Mouse (Mus musculus) mouse trophoblast stem cell (cell line): ENCODE results near the gene Unc5c.

Experiments used
- in situ Hi-C, 2 experiments: fragments of 300-500 bp; cut with MseI, MboI; formaldehyde crosslinking; loops; 2 replicates in 1 of 2; 3 replicates in 1 of 2; pipeline ENCODE4 v1.15.1; 2025

The Unc5c gene

DNA sequence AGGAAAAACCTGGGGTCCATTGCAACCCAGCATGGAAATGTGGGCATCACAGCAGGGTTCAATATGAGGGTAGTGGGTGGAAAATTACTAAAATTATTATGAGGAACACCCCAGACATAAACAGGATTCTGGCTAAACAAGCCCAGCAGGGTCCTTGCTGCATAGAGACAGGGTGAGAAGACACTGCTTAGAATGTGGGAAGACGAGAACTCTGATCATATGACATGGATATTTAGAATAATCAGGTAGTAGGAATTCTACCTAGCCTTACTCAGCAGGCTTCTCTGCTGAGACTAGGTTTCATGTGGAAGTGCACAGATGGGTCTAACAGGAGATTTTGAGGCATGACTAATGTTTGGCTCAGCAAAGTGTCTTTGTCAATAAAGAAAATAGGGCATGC lies 131.9 kb downstream of the Unc5c start:
- in situ Hi-C loops, result loop anchor here in 1 of 2 experiments (25.0 kb wide), 1 partner anchor 240 kb away; no protein-coding TSS in a partner anchor

DNA sequence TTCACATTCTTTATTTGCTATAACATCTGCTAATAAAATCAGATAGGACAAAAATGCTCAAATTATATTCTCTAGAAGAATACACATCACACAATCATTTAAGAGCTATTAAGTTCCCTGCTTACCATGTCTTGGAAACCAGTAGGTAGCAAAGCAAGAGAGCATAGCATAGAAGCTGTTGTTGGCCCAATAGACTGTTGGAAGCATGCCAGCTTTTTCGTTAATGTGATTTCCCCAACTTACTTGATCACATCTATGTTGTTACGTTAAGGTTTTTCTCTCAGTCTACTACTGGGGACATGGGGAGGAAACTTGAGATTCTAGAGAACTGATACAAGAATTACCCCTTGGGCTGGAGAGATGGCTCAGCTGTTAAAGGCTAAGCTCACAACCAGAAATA lies 133.0 kb downstream of the Unc5c start:
- in situ Hi-C loops, result loop anchor here in 1 of 2 experiments (25.0 kb wide), 1 partner anchor 239 kb away; no protein-coding TSS in a partner anchor

DNA sequence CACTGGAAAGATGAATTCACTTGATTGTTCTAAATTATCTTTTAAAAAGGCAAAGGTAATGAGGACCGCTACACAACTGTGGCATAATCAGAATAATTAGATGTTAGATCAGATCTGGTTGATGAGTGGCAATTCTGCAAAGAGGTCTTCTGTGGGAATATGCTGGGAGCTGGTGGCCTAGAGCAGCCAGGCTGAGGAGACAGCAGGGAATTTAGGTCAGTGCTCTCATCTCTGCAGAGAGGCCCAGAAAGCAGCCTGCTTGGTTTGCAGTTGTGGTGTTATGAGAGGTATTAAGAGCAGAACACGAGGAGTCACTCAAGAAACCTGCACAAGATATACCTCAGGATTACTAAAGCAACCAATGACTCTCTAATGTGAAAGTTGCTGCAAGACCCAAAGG lies 133.9 kb downstream of the Unc5c start:
- in situ Hi-C loops, result loop anchor here in 1 of 2 experiments (25.0 kb wide), 1 partner anchor 238 kb away; no protein-coding TSS in a partner anchor

DNA sequence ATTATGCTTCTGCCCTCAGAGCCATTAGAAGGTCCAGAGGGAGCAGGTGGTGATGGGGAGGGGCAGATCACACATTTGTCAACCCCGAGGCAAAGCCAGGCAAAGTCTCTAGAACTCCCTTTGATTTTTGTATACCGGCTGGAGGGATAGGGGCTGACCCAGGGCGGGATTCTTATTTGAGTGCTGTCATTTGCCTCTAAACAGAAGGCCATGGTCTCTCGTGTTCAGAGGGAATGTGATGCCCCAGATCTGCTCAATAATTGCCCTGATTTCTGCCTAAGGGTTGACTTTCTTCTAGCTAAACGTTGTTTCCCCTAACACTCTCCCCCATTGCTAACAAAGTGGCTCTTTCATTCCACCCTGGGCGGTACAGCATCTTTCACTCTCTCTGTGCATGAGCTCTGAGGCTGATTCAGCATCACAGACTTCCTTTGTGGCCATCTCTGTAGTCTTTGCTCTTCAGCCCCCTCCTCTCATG lies 136.1 kb downstream of the Unc5c start:
- in situ Hi-C loops, result no loop called here

DNA sequence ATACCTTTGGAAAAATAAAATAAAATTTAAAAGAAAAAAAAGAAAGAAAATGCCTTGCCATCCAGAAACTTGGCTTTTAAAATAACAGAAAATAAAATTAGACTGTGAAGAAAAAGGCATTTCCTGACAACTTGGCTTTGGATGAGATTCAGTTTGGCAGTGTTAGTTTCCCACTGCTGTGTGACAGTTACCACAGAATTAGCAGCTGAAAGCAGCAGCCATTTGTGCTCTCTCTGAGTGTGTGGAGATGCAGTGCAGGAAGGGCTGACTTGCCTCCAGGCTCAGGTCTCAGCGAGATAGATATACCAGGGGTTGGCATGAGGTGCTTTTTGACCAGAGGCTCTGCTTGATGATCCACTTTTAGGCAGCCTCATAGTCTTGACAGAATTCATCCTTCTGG lies 151.7 kb downstream of the Unc5c start:
- in situ Hi-C loops, result no loop called here

DNA sequence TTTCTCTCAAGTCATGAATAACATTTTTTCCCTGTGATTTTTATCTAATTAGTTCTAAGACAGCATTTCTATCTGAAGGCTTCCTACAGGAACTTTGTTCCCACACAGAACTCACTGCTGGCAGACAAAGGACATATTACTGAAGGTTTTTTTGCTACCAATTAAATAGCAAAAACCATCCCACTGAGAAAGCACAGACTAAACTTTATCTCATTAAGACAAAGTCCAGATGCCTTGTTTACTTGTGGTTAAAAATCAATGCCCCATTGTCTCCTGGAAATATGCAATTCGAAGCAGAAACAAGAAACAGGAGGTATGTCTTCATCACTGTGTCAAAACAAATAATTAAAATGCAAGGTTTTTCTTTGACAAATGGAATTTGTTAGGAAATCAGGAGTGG lies 153.7 kb downstream of the Unc5c start:
- in situ Hi-C loops, result no loop called here

DNA sequence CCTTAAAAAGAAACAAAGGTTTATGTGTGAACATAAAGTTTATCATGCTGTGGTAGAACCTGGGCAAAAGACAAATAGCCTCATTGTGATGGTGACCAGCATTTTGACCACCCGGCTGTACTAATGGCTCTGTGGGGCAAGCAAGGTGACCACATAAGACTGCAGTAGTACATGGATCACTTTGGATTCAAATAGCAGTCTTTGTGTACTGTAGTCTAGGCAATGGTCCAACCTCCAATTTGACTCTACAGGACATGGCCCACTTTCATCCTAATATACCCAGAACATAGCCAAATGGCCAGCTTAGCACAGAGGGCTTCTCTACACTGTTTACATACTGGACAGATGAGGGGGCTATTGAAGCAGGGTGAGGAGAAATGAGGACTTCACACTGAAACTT lies 156.5 kb downstream of the Unc5c start:
- in situ Hi-C loops, result no loop called here

DNA sequence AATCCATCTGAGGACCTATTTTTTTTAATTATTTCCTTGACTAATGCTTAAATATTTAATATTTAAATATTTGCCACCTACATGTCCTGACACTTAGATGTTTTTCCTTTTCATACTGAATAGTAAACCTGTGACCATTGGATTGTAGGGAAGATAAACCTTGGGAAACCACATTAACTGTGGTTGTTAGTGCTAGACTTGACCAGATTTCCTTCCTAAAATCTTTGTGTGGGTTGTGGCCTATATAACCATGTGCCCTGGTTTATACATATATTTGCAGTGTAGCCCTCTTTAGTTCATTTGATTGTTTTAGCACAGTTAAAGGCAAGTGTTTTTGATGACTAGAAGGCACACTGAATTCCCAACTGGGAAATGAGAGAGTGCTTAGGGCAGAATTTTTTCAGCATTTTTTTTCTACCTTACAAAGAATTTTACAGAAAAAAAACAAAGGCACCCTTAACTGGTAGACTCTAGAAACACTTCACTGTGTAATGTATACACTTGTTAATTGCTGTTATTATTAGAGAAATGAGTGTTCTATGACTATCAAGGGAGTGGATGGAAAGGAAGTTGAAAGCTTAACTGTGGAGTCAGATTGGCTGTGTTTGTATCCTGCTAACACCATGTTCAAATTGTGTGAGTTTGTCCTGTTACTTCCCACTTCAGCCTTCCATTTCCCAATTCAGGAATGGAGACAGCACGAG lies 162.1 kb downstream of the Unc5c start:
- in situ Hi-C loops, result no loop called here

DNA sequence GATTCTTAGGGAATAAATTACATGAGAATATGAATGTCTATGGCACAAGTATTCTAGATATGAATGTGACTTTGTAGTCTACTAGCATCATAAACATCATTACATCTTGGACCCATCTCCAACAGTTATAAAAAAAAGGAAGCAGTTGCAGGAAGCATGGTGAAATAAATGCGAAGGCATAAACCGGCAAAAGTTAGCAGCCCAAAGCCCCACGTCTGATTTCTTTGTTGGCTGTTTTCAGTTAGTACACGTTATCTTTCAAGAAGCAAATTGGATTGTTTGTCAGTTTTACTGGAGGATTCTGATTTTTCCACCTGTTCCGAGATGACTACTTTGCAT lies 162.6 kb downstream of the Unc5c start:
- in situ Hi-C loops, result no loop called here

DNA sequence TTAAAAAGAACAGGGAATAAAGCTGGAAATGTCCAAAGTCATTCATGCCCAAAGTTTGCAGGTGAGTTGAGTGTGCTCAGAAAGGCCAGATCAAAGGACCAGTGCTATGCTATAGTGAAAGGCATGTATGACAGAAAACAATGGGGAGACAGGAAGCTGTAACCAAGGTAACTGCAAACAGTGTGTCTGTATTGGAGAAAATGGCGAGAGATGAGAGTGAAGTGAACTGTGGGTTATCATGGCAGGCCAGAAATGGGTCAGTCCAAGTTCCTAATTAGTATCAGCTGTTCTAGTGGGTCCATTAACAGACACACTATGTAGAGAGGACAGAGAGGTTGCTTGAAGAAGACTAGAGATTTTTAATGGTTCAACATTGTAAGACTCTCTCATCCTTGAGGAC lies 164.4 kb downstream of the Unc5c start:
- in situ Hi-C loops, result no loop called here

DNA sequence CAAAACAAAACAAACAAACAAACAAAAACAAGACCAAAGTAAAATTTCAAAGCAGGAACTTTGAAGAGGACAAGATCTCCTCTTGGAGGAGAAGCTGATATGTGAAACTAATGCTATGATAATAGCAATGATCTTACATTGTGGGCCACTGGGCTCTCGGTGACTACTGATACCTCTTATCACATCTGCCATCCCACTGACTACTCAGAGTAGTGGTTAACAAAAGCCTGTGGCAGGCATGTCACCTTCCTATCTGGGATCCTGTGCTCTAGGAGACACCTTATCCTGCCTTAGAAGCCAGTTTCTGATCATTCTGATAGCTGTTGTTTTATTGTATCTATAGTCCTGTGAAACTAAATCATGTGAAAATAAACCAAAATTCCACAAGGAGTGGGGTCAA lies 172.9 kb downstream of the Unc5c start:
- in situ Hi-C loops, result no loop called here

DNA sequence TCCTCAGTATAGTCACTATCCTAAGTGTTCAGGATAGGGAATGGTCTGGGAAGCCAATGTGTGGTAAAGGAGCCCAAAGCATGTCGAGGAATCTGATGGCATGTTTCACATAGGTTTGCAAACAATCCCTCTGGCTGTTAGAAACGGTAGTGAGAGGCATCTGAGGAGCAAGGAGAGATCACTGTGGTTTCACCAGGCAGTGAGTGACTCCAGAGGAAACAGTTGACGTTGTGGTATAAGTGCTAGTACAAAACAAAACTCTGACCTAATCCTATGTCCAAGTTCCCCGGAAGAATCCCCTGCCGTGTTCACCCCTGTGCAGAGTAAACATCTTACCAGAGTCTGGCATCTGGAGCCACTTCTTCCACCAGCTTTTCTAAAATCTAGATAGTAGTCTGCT lies 179.2 kb downstream of the Unc5c start:
- in situ Hi-C loops, result no loop called here

DNA sequence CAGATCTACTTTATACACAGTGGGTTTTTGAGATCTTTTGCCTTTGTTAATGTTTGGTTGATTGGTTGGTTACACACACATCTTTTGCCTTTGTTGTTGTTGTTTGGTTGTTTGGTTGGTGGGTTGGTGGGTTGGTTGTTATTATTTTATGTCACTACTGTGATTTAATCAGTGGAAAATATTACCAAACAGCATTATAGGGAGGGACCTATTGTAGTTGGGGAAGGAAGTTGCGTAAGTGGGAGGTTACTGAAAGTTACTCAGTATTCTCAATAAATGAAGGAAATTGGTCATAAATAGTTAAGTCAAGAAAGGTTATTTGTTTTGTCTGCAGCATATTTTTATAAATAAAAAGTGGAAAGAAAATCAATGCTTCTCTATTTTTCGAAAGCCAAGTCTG lies 181.6 kb downstream of the Unc5c start:
- in situ Hi-C loops, result no loop called here

DNA sequence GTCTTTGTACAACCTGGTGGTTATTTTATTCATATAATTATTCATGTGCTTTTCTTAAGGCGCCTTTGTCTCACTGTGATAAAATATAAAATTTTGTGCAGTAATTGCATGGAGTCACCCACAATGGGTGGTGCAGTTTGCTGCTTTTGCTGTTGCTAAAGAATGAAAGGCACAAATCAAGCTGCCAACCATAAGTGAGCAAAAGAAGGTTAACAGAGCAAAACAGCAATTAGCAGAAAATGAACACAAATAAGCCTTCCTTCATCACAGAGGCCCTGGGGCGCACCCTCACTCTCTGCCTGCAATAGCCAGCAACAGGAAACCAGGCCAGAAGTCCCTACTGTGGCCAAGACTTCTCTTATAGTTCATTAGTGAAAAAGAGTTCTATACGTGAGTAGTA lies 185.6 kb downstream of the Unc5c start:
- in situ Hi-C loops, result no loop called here

DNA sequence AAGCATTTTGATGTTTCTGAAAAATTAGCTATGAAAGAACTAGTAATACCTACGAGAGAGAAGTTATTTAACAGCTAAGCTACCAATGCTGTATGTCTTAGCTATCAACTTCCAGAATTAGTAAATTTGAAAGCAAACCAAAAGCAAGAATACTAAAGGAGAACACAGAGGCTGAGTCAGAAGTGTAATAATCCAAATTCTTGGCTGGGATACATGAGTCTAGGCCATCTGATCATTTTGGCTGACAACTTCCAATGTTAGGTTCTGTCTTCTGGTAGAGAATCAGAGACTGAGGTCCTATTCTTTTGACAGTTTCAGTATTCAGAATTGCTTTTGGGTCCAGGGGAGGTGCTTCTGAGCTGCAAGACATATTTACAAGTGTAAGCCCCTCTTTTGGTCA lies 188.9 kb downstream of the Unc5c start:
- in situ Hi-C loops, result no loop called here

DNA sequence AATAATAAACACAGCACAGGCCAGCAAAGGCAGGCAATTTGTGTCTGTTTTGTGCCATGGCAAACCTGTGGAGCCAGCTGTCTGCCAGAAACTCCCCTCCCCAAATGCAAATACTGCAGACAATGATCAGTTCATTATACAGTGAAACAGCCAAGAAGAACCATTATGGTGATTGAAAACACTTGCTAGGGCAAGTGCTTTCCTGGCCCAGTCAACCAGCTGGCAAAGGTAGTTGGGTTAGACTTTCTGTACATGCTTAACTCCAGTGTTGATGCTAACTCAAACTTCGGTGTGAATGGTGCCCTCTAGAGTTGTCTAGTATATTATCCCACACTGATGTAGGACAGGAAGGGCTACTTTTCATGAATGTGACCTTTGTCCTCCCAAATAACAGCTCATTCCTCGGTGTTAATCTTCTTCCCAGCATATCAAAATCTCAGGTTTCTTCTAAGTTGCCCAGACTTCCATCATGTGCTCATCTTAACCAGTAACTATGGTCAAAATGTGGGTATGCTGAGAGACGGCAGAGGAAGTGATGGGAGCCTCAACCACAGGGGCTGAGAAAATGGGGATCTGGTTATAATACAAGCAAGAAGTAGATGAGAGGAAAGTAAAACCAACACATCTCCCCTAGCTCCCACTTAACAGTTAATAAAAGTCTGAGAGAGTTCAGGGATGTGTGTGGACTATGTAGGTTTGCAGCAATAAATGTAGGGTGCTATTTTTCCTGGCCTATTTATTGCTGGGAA lies 194.2 kb downstream of the Unc5c start:
- in situ Hi-C loops, result no loop called here

DNA sequence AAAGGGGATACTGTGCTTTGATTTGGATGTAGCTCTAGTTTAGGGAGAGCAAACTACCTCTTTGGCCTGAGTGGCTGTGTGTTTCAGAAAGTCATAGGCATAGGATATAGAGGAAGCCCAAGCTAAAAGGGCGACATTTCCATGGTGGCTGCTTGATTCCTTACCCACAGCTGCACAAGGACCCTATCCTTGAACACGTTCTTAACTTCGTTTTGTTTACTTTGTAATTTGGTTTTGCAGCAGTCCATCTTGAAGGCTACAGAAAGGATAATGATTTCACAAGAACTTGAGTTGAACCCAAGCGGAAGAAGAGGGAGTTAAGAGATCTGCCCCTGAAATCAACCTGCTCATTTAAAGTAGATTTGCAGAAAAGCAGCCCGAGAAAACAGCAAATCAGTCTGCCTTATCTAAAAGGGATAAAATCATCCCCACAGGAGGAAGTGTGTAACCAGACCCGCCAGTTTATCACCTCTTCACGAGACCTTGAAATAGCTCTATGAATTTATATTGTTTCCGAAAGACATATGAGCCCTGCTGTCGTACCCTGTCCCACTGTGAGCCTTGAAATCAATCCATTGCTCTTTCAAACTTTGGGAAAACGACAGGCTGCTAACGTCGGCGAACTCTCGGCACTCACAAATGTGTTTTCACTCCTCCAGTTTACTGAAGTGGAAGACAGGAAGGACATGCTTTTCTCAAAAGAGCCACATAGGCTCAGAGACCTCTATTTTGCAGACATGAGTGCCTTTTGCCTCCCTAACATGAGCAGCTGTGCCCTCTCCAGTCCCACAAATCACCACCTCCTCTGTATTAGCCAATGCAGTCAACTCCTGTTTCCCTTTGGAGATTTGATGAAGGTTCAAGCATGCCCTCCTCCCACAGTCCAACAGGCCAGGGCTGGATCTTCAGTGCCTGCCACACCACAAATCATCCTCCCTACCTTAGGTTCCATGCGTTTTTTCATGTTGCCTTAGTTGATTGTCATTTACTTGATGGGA lies 195.3 kb downstream of the Unc5c start:
- in situ Hi-C loops, result no loop called here

DNA sequence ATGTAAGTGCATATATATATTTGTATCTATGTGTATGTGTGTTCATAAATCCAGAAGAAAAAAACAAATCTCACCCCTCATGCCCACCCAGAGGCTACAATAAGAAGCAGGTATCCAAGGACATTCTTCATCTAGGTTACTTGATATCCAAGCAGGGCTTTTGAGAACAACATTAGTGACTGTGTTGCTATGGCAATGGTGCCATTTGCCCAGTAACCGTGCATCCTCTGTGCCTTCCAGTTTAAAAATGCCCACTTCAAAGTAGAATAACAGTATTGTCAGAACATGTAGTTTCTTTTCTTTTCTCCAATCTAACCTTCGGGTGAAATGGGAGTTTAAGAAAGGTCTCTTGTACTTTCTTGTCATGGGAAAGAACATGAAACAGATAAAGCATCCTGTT lies 224.1 kb downstream of the Unc5c start:
- in situ Hi-C loops, result no loop called here

DNA sequence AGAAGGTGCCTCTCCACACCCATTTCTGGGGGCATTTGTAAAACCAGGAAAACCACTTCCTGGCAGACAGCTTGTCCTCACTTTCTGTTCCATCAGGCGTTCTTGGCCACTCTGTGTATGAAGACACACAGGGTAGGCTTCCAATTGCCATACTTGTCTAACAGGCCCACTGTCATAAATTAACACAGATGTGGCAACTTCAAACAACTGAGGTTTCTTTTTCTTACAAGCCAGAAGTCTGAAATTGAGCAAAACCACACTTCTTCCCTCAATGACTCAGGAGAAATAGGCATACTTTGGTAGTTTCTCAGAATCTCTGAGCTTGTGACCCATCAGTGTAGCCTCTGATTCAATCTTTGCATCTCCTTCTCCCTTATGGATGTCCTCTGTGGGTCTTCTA lies 225.7 kb downstream of the Unc5c start:
- in situ Hi-C loops, result no loop called here

DNA sequence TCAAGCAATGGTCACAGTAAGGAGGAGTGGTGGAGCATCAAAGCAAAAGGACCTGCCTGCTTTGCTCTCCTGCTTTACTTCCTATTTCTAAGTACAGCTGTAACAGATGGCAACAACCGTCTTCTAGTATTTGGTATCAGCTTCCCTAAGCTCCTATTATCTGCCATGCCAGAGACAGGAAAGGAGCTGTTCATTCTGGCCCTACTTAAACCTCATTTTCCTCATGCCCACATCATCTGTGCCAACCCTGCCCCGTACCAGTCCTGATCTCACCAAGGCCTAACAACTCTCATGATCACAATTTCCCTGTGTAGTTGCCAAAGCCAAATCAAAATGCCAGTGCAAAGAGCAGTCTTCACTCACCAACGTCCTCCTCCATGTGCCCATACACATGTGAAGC lies 226.4 kb downstream of the Unc5c start:
- in situ Hi-C loops, result no loop called here

DNA sequence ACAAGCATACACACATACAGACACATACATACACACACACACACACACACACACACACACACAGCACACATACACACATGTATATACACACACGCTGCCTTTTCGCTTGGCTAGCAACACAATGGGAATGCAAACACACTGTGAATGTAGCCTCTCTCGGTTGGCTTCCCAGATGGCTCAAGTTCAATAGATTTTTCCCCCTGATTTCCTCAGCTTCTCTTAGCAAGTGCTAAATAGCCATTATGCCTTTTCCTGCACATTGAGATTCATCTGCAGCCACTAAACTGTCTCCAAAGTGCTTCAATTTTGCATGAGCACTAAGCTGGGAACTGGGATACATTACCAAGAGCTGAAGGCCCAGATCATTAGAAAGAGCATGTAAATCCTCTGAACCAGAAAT lies 226.8 kb downstream of the Unc5c start:
- in situ Hi-C loops, result no loop called here

DNA sequence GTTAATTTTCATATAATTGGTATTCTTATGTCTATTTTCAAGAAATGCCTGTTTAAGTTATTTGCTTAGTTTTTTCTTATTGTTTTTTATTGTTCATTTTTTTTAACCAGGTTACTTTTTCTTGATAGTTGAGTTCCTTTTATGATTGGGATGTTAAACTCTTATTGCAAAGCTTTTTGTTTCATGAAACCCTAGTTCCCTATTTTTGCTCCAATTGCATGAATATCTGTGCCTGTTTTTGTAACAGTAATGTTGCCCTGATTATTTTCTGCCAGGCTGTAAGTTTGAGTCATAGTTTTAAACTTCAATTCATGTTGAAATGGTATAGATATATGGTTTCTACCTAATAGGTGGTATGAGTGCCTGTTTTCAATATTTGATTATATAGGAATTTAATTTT lies 234.2 kb downstream of the Unc5c start:
- in situ Hi-C loops, result no loop called here
